Mouse (Mus musculus) C2C12 (cell line): Measurements from ENCODE around the gene Enpp6. TPM values are rescaled to one million over a fixed set of nuclear protein-coding genes. Genes with fewer than 3 reads are reported as not detected.

Source experiments
- H3K27me3 ChIP-seq: one replicate; pipeline ENCODE4 v1.6.1; 2011; ENCODE audit not compliant: control insufficient read depth, insufficient read depth, insufficient read length
- H3K36me3 ChIP-seq: one replicate; pipeline ENCODE4 v1.6.1; 2011; ENCODE audit not compliant: control insufficient read depth, insufficient read depth
- H3K4me3 ChIP-seq: one replicate; pipeline ENCODE4 v1.5.1; 2011; ENCODE audit warnings: mild to moderate bottlenecking, control low read depth; ENCODE audit not compliant: poor library complexity, insufficient read depth, severe bottlenecking
- H3K79me2 ChIP-seq: one replicate; pipeline ENCODE4 v1.6.1; 2011; ENCODE audit not compliant: control insufficient read depth, insufficient read depth
- H3K79me3 ChIP-seq: one replicate; pipeline ENCODE4 v1.6.1; 2011; ENCODE audit warnings: low read depth, control low read depth
- H3ac ChIP-seq: one replicate; pipeline ENCODE3; 2011; ENCODE audit warnings: low read depth; ENCODE audit not compliant: control insufficient read depth, insufficient read length
- CEBPB ChIP-seq: IDR thresholded peaks from one replicate; pipeline ENCODE4 v1.6.1; 2011; ENCODE audit warnings: low read depth, mild to moderate bottlenecking, control low read depth, moderate library complexity
- CTCF ChIP-seq: IDR thresholded peaks from one replicate; pipeline ENCODE4 v1.5.1; 2011; ENCODE audit not compliant: control insufficient read depth, insufficient read depth, insufficient read length
- FOSL1 ChIP-seq: IDR thresholded peaks from one replicate; pipeline ENCODE4 v1.8.0; 2011; ENCODE audit warnings: mild to moderate bottlenecking, low read length; ENCODE audit not compliant: poor library complexity, insufficient read depth, severe bottlenecking
- MAX ChIP-seq: IDR thresholded peaks from one replicate; pipeline ENCODE4 v1.6.1; 2011; ENCODE audit warnings: mild to moderate bottlenecking, control low read depth
- MYOD1 ChIP-seq: IDR thresholded peaks from one replicate; pipeline ENCODE4 v1.6.1; 2011; ENCODE audit warnings: low read depth; ENCODE audit not compliant: control insufficient read depth, insufficient read length
- MYOG ChIP-seq: IDR thresholded peaks from one replicate; pipeline ENCODE4 v1.6.1; 2011; ENCODE audit not compliant: control insufficient read depth, insufficient read length; ENCODE audit errors: extremely low read depth
- USF1 ChIP-seq: IDR thresholded peaks from one replicate; pipeline ENCODE4 v1.6.1; 2011; ENCODE audit warnings: low read depth, mild to moderate bottlenecking, control low read depth, moderate library complexity
- polyA plus RNA-seq: library from polyadenylated mRNA; unstranded; fragments of >200 nt; fragmentation: generic; extraction: Trizol; gene quantifications from one replicate; pipeline ENCODE4 v1.2.1, GENCODE M21; 2012; ENCODE audit warnings: missing spikeins

Gene Enpp6
- polyA plus RNA-seq, 1 experiment, result not detected

DNA sequence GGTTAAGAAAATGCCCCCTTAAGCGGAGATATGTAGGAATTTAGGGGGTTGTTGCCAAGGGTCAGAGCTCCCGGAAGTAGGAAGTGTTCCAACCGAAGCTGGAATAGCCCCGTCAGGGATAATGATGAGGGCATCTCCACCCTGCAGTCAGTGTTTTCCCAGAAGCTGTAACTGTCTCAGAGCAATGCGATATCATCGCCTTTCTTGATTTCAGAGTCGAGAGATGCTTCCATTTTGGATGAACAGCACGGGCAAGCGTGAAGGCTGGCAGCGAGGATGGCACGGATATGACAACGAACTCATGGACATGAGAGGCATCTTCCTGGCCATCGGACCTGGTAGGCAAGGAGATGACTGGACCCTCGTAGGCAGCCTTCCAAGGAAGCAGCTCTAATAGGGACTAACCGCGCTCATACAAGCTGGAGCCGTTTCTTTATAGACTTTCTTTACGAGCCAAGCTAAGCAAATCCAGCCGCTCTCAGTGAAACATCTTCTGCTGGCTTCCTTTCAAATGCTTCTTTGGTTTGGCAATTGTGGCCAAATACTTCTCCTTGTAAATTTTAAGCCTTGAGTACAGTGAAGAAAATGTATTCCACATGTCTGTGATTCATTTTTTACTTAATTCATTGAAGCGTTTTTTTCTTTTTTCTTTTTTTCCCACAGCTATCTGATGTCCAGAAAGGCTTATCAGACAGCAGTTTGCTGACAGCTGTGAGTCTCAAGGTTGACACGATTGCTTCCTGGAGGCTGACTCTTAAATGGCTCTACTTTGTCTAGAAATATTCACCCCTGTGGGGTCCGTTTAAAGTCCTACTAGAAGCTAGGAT lies 95.7 kb downstream of the Enpp6 start:
- H3K27me3 ChIP-seq, result no peaks in the 10 kb centered on the region
- H3K36me3 ChIP-seq, result no peaks in the 10 kb centered on the region
- H3K79me2 ChIP-seq, result no peaks in the 10 kb centered on the region
- no peak for TF ChIP-seq USF1
- TF ChIP-seq MYOD1, result no peak
- TF ChIP-seq MYOG, result no peak
- TF ChIP-seq MAX, result no peak
- no peak for TF ChIP-seq FOSL1
- no peak for TF ChIP-seq CEBPB
- TF ChIP-seq CTCF, result no peak
- no peaks in the 10 kb centered on the region for H3K79me3 ChIP-seq
- no peak overlapping the region for H3ac ChIP-seq
- H3K4me3 ChIP-seq, result no peak overlapping the region

DNA sequence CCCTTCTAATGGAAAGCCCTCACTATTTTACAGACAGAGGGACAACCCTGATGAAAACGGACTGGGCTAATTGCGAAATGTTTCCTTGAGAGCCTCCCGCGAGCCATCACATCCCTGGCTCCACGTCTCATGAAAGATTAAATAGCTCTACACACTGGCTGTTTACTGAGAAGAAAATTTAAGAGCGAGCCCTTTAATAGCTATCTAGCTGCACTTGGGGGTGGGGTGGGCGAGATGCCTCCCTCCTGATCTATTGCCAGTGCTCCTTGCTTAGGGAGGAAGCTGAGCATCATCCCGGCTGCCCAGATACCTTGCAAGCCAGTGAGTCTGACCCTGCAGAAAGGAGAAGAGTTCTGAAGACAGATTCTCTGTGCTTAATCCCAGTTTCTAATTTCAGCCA lies 103.3 kb downstream of the Enpp6 start:
- H3K4me3 ChIP-seq, result no peak overlapping the region
- no peak overlapping the region for H3ac ChIP-seq
- no peaks in the 10 kb centered on the region for H3K79me3 ChIP-seq
- no peaks in the 10 kb centered on the region for H3K27me3 ChIP-seq
- H3K36me3 ChIP-seq, result no peaks in the 10 kb centered on the region
- no peaks in the 10 kb centered on the region for H3K79me2 ChIP-seq
- TF ChIP-seq USF1 (no peak), MYOD1 (no peak), CTCF (no peak), CEBPB (no peak), MAX (no peak), FOSL1 (no peak), MYOG (no peak)

DNA sequence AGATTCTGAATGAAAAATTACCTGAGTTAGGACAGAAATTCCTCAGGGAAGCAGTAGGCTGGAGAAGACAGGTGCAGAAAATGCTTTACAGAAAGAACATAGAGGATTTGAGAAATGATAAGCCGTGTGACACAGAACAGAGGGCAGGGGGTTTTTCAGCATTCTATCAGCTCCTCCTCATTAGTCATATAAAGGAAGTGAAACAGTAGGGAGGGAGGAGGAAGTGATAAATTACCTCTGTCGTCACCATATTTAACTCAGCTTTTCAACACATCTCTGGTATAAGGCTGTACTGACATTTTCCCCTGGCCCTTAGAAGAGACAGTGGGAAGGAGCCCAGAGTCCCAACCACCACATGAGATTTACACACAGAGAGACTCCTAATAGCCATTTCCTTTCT lies 118.9 kb downstream of the Enpp6 start:
- TF ChIP-seq MYOD1 (no peak), MYOG (no peak), CTCF (no peak), USF1 (no peak), MAX (no peak), CEBPB (no peak), FOSL1 (no peak)
- Histone ChIP-seq H3K79me2 (no peaks in the 10 kb centered on the region), H3K36me3 (no peaks in the 10 kb centered on the region), H3ac (no peak overlapping the region), H3K4me3 (no peak overlapping the region), H3K27me3 (no peaks in the 10 kb centered on the region), H3K79me3 (no peaks in the 10 kb centered on the region)

DNA sequence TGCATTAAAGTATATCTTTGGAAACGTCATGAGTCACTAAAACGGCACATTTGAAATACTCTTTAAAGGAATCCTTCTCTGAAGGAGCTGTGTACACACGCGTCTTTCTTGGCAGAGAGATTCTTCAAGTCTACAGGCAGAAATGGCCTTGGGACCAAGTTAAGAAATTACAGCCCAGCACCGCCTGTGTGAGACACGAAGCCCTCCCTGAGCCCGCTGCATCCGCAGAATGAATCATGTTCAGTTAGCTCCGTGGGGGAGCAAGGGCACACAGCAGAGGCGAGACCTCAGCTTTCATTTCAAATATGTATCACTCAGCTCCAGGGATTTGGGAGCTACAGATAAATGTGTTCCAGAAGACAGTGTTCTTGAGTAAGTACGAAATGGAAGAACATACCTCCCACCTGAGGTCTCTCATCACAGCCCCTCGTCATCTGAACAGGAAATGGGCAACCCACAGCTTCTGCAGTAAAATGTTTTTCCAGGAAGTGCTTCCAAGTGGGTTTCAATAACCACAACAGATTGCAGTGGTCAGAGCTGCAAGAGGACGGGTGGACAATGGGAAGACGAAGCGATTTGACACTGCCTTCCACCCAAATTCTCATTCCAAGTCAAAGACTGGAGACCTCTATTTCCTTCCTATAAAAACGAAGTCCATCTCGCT lies 127.6 kb downstream of the Enpp6 start:
- H3ac ChIP-seq, result no peak overlapping the region

DNA sequence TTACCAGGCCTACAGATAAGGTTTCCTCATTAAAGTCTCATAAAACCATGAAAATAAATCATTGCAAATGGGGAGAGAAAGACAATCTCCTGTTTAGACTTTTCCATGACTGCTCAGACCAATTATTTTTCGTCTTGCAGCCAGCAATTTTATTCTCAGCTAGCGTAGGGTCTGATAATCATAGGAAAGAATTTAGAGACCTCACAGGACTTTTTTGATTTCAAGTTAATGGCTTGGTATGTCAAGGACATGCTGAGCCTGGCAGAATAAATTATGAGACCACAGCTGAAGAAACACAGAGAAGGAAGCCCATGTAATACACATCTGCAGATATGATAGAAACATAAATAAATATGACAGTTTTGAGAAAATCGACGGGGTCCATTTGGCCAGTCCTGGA lies 130.6 kb downstream of the Enpp6 start:
- no peaks in the 10 kb centered on the region for H3K36me3 ChIP-seq
- no peaks in the 10 kb centered on the region for H3K27me3 ChIP-seq
- no peak overlapping the region for H3K4me3 ChIP-seq
- H3K79me2 ChIP-seq, result no peaks in the 10 kb centered on the region
- no peaks in the 10 kb centered on the region for H3K79me3 ChIP-seq
- no peak overlapping the region for H3ac ChIP-seq
- TF ChIP-seq CEBPB (no peak), MAX (no peak), CTCF (no peak), USF1 (no peak), MYOD1 (no peak), FOSL1 (no peak), MYOG (no peak)

More for the DNA sequence above, 127.6 kb downstream of the Enpp6 start:
- H3K36me3 ChIP-seq, result no peaks in the 10 kb centered on the region
- no peaks in the 10 kb centered on the region for H3K79me2 ChIP-seq
- H3K79me3 ChIP-seq, result no peaks in the 10 kb centered on the region
- H3K27me3 ChIP-seq, result no peaks in the 10 kb centered on the region
- TF ChIP-seq USF1, result no peak
- TF ChIP-seq MYOD1, result no peak
- no peak overlapping the region for H3K4me3 ChIP-seq
